Mouse (Mus musculus) MEL (cell line): ENCODE results near the gene Tnfrsf12a. TPM values are rescaled to one million over a fixed set of nuclear protein-coding genes. Genes with fewer than 3 reads are reported as not detected.

Source experiments
- DNase-seq: peaks from one replicate; pipeline ENCODE4 v3.0.0; 2011; ENCODE audit warnings: low read depth, low spot score
- H3K27ac ChIP-seq: 2 replicates; pipeline ENCODE4 v1.5.1; 2012; ENCODE audit warnings: low read depth, mild to moderate bottlenecking, control low read depth, low read length, moderate library complexity; ENCODE audit not compliant: control insufficient read depth
- H3K27me3 ChIP-seq, 2 experiments: fragments of 150-350 bp in 1 of 2; sonication (generic) in 1 of 2; 2 replicates each; pipeline ENCODE4 v1.6.1; 2012; ENCODE audit warnings: low read length in 2 of 2, mild to moderate bottlenecking in 2 of 2, improper control_type of control experiment in 1 of 2, moderate library complexity in 1 of 2; ENCODE audit not compliant: insufficient read depth in 2 of 2, control insufficient read depth in 1 of 2
- H3K36me3 ChIP-seq, 2 experiments: 2 replicates each; pipeline ENCODE4 v1.6.1; 2012 to 2014; ENCODE audit warnings: low read length in 2 of 2, improper control_type of control experiment in 1 of 2, inconsistent platforms in 1 of 2, mild to moderate bottlenecking in 1 of 2; ENCODE audit not compliant: insufficient read depth in 2 of 2, control insufficient read depth in 1 of 2
- H3K4me1 ChIP-seq, 2 experiments: fragments of 150-350 bp in 1 of 2; sonication (generic) in 1 of 2; 2 replicates each; pipeline ENCODE4 v1.6.1; 2012; ENCODE audit warnings: low read length in 2 of 2, improper control_type of control experiment in 1 of 2, mild to moderate bottlenecking in 1 of 2; ENCODE audit not compliant: insufficient read depth in 2 of 2, control insufficient read depth in 1 of 2
- H3K4me3 ChIP-seq, 2 experiments: fragments of 150-350 bp in 1 of 2; sonication (generic) in 1 of 2; 2 replicates each; pipeline ENCODE4 v1.5.1; 2012; ENCODE audit warnings: low read depth in 2 of 2, low read length in 2 of 2, mild to moderate bottlenecking in 2 of 2, moderate library complexity in 2 of 2, control low read depth in 1 of 2, improper control_type of control experiment in 1 of 2; ENCODE audit not compliant: control insufficient read depth in 1 of 2, insufficient read depth in 1 of 2
- H3K79me2 ChIP-seq: 2 replicates; pipeline ENCODE4 v1.6.1; 2012; ENCODE audit warnings: mild to moderate bottlenecking, low read length, moderate library complexity; ENCODE audit not compliant: control insufficient read depth, poor library complexity, insufficient read depth
- H3K9ac ChIP-seq: 2 replicates; pipeline ENCODE4 v1.6.1; 2012; ENCODE audit warnings: low read depth, mild to moderate bottlenecking, control low read depth, low read length, moderate library complexity; ENCODE audit not compliant: control insufficient read depth, poor library complexity, severe bottlenecking
- H3K9me3 ChIP-seq: fragments of 150-350 bp; sonication (generic); replicated peaks from 2 replicates; pipeline ENCODE4 v1.6.1; 2012; ENCODE audit warnings: mild to moderate bottlenecking, low read length, improper control_type of control experiment, moderate library complexity; ENCODE audit not compliant: insufficient read depth
- BHLHE40 ChIP-seq: IDR thresholded peaks from 2 replicates; pipeline ENCODE4 v1.6.1; 2012; ENCODE audit warnings: low read depth, mild to moderate bottlenecking, inconsistent platforms, low read length, improper control_type of control experiment, borderline replicate concordance
- CHD1 ChIP-seq: IDR thresholded peaks from 2 replicates; pipeline ENCODE4 v1.6.1; 2012; ENCODE audit warnings: low read depth, mild to moderate bottlenecking, inconsistent platforms, low read length, improper control_type of control experiment
- CHD2 ChIP-seq: IDR thresholded peaks from 2 replicates; pipeline ENCODE4 v1.6.1; 2011; ENCODE audit warnings: low read length, improper control_type of control experiment
- CTCF ChIP-seq, 3 experiments: IDR thresholded peaks in 2 of 3; conservative IDR thresholded peaks in 1 of 3; 2 replicates each; pipeline ENCODE4 v1.5.1; 2011 to 2012; ENCODE audit warnings: low read length in 3 of 3, low read depth in 2 of 3, mild to moderate bottlenecking in 2 of 3, improper control_type of control experiment in 1 of 3, inconsistent platforms in 1 of 3, mixed read lengths in 1 of 3, moderate library complexity in 1 of 3; ENCODE audit not compliant: control insufficient read depth in 1 of 3, insufficient read depth in 1 of 3, poor library complexity in 1 of 3, severe bottlenecking in 1 of 3
- E2F4 ChIP-seq: IDR thresholded peaks from 2 replicates; pipeline ENCODE4 v1.6.1; 2011; ENCODE audit warnings: low read depth, low read length, improper control_type of control experiment, borderline replicate concordance
- ELF1 ChIP-seq: IDR thresholded peaks from 2 replicates; pipeline ENCODE4 v1.6.1; 2014; ENCODE audit warnings: low read depth, mild to moderate bottlenecking, inconsistent platforms, low read length, improper control_type of control experiment, moderate library complexity
- ETS1 ChIP-seq: IDR thresholded peaks from 2 replicates; pipeline ENCODE4 v1.6.1; 2012; ENCODE audit warnings: low read depth, mild to moderate bottlenecking, inconsistent platforms, low read length, improper control_type of control experiment, moderate library complexity
- GATA1 ChIP-seq: IDR thresholded peaks from 2 replicates; pipeline ENCODE4 v1.6.1; 2011; ENCODE audit warnings: low read depth, low read length, improper control_type of control experiment
- HCFC1 ChIP-seq: IDR thresholded peaks from 2 replicates; pipeline ENCODE4 v1.6.1; 2012; ENCODE audit warnings: low read depth, mild to moderate bottlenecking, inconsistent platforms, low read length, improper control_type of control experiment, moderate library complexity
- KAT2A ChIP-seq: conservative IDR thresholded peaks from 2 replicates; pipeline ENCODE4 v1.6.1; 2012; ENCODE audit warnings: low read depth, low read length, improper control_type of control experiment, inconsistent platforms
- MAFK ChIP-seq: IDR thresholded peaks from 2 replicates; pipeline ENCODE4 v1.6.1; 2011; ENCODE audit warnings: low read depth, mild to moderate bottlenecking, low read length, improper control_type of control experiment, borderline replicate concordance
- MAX ChIP-seq: IDR thresholded peaks from 2 replicates; pipeline ENCODE4 v1.6.1; 2011; ENCODE audit warnings: low read length, improper control_type of control experiment
- MXI1 ChIP-seq: IDR thresholded peaks from 2 replicates; pipeline ENCODE4 v1.6.1; 2011; ENCODE audit warnings: mild to moderate bottlenecking, low read depth, low read length, improper control_type of control experiment
- MYC ChIP-seq: IDR thresholded peaks from 2 replicates; pipeline ENCODE4 v1.6.1; 2011; ENCODE audit warnings: low read depth, mild to moderate bottlenecking, low read length, improper control_type of control experiment, moderate library complexity
- NELFE ChIP-seq: IDR thresholded peaks from 2 replicates; pipeline ENCODE4 v1.6.1; 2011; ENCODE audit warnings: low read depth, low read length, improper control_type of control experiment
- NRF1 ChIP-seq: IDR thresholded peaks from 2 replicates; pipeline ENCODE4 v1.6.1; 2014; ENCODE audit warnings: low read depth, mild to moderate bottlenecking, inconsistent platforms, low read length, improper control_type of control experiment, moderate library complexity; ENCODE audit not compliant: poor library complexity, insufficient read depth, severe bottlenecking
- POLR2A ChIP-seq, 2 experiments: IDR thresholded peaks; 2 replicates each; pipeline ENCODE4 v1.6.1; 2011 to 2012; ENCODE audit warnings: low read length in 2 of 2, mild to moderate bottlenecking in 2 of 2, control low read depth in 1 of 2, improper control_type of control experiment in 1 of 2, low read depth in 1 of 2, moderate library complexity in 1 of 2; ENCODE audit not compliant: control insufficient read depth in 1 of 2, insufficient read depth in 1 of 2, poor library complexity in 1 of 2
- RAD21 ChIP-seq: IDR thresholded peaks from 2 replicates; pipeline ENCODE4 v1.6.1; 2011; ENCODE audit warnings: mild to moderate bottlenecking, low read depth, low read length, improper control_type of control experiment
- SIN3A ChIP-seq: IDR thresholded peaks from 2 replicates; pipeline ENCODE4 v1.6.1; 2012; ENCODE audit warnings: low read length, improper control_type of control experiment, inconsistent platforms
- SMC3 ChIP-seq: IDR thresholded peaks from 2 replicates; pipeline ENCODE4 v1.6.1; 2011; ENCODE audit warnings: low read depth, low read length, improper control_type of control experiment
- TBP ChIP-seq: IDR thresholded peaks from 2 replicates; pipeline ENCODE4 v1.8.0; 2011; ENCODE audit warnings: low read depth, low read length, improper control_type of control experiment
- TCF12 ChIP-seq: IDR thresholded peaks from 2 replicates; pipeline ENCODE4 v1.6.1; 2014; ENCODE audit warnings: low read depth, mild to moderate bottlenecking, inconsistent platforms, low read length, improper control_type of control experiment, moderate library complexity
- UBTF ChIP-seq: IDR thresholded peaks from 2 replicates; pipeline ENCODE4 v1.6.1; 2012; ENCODE audit warnings: low read depth, mild to moderate bottlenecking, inconsistent platforms, low read length, improper control_type of control experiment, moderate library complexity, borderline replicate concordance; ENCODE audit not compliant: insufficient read depth
- ZC3H11A ChIP-seq: IDR thresholded peaks from 2 replicates; pipeline ENCODE4 v1.6.1; 2012; ENCODE audit warnings: low read depth, mild to moderate bottlenecking, inconsistent platforms, low read length, improper control_type of control experiment
- ZMIZ1 ChIP-seq: IDR thresholded peaks from 2 replicates; pipeline ENCODE4 v1.6.1; 2012; ENCODE audit warnings: low read depth, mild to moderate bottlenecking, inconsistent platforms, low read length, improper control_type of control experiment, moderate library complexity
- polyA plus RNA-seq, 2 experiments: library from polyadenylated mRNA; stranded (reverse) in 1 of 2; unstranded in 1 of 2; fragments of >175 nt in 1 of 2; fragments of >200 nt in 1 of 2; gene quantifications; 2 replicates each; pipeline versions ENCODE4 v1.2.1 to v1.2.4; 2012; ENCODE audit warnings: low replicate concordance in 2 of 2, low read depth in 1 of 2; ENCODE audit not compliant: insufficient read length in 2 of 2, insufficient read depth in 1 of 2, missing spikeins in 1 of 2
- total RNA-seq: library from RNA; depleted of rRNA; stranded (reverse); fragments of 300-350 nt; gene quantifications from 2 replicates; pipeline ENCODE4 v1.2.3, GENCODE M21; 2012

The Tnfrsf12a gene
- total and polyA plus RNA-seq, 3 experiments, result 14.7 to 18.8 TPM; not detected in 1

- peak overlapping the region; percentile 30 to 67; a peak in 3 of 4 replicates for H3K4me3 ChIP-seq
- no peak overlapping the region for H3K27ac ChIP-seq
- DNase-seq, result peak; percentile 94
- H3K9ac ChIP-seq, result peak overlapping the region; percentile 76
- TF ChIP-seq SMC3 (peak; percentile 56), RAD21 (peak; percentile 49), UBTF (peak; percentile 91; the same call in 1 of the 2 replicates), ETS1 (no peak), ZMIZ1 (peak; percentile 19; the same call in 1 of the 2 replicates), KAT2A (no peak), ZC3H11A (0 out of 2 replicates have a peak, but pooled peaks have one; percentile 22), GATA1 (no peak), TCF12 (peak; percentile 9; the same call in 1 of the 2 replicates), E2F4 (no peak), HCFC1 (0 out of 2 replicates have a peak, but pooled peaks have one; percentile 31), TBP (0 out of 2 replicates have a peak, but pooled peaks have one; percentile 38), MAX (peak; percentile 54; the same call in 1 of the 2 replicates), MXI1 (peak; percentile 53; the same call in 1 of the 2 replicates), MYC (no peak), ELF1 (no peak), CHD2 (peak; percentile 9; the same call in 1 of the 2 replicates), POLR2A (IDR thresholded peaks at IDR 0.05; ENCODE audit: control insufficient read depth in 1 of 2, insufficient read depth in 1 of 2, low read depth in 1 of 2, low read length in 2 of 2, poor library complexity in 1 of 2) (peak in 1 of 2 experiments; percentile 31; a peak in 1 of 4 replicates), CHD1 (no peak), SIN3A (peak; percentile 61), NRF1 (no peak), MAFK (no peak), NELFE (peak; percentile 27; the same call in 1 of the 2 replicates), BHLHE40 (no peak), CTCF (IDR thresholded peaks at IDR 0.05 in 2 of 3, conservative IDR thresholded peaks at IDR 0.05 in 1 of 3; ENCODE audit: control insufficient read depth in 1 of 3, insufficient read depth in 1 of 3, low read depth in 2 of 3, low read length in 3 of 3, poor library complexity in 1 of 3, severe bottlenecking in 1 of 3) (peak in 2 of 3 experiments; percentile 64 to 67; a peak in 5 of 6 replicates)
- peaks cover 0 to 2% of the 10 kb centered on the region in 2 experiments; a peak in 1 of 4 replicates for H3K27me3 ChIP-seq
- no peaks in the 10 kb centered on the region for H3K4me1 ChIP-seq
- no peaks in the 10 kb centered on the region for H3K9me3 ChIP-seq
- H3K79me2 ChIP-seq, result no peaks in the 10 kb centered on the region; the same call in 1 of the 2 replicates
- H3K36me3 ChIP-seq, result peaks cover 0 to 2% of the 10 kb centered on the region in 2 experiments; a peak in 1 of 4 replicates
These were observed 22.8 kb upstream of the Tnfrsf12a start for GRCm38 (mm10) chr17:23700079-23700478.
